Mouse (Mus musculus) forebrain, embryonic 10.5 days (tissue): ENCODE results near the gene Uggt2. TPM values are rescaled to one million over a fixed set of nuclear protein-coding genes. Genes with fewer than 3 reads are reported as not detected.

Experiments used
- DNase-seq: peaks from one replicate; pipeline ENCODE4 v3.0.0-alpha.2; 2017; ENCODE audit warnings: low spot score; ENCODE audit errors: extremely low spot score
- H3K27ac ChIP-seq: fragments of 300-500 bp; sonication (generic); 2 replicates; pipeline ENCODE4 v1.5.1; 2016; ENCODE audit warnings: mild to moderate bottlenecking
- H3K27me3 ChIP-seq: fragments of 300-500 bp; sonication (generic); 2 replicates; pipeline ENCODE4 v1.6.1; 2016; ENCODE audit warnings: mild to moderate bottlenecking; ENCODE audit not compliant: poor library complexity, severe bottlenecking
- H3K36me3 ChIP-seq: fragments of 300-500 bp; sonication (generic); replicated peaks from 2 replicates; pipeline ENCODE4 v1.6.1; 2016; ENCODE audit warnings: mild to moderate bottlenecking, moderate library complexity
- H3K4me1 ChIP-seq: fragments of 300-500 bp; sonication (generic); 2 replicates; pipeline ENCODE4 v1.6.1; 2016
- H3K4me3 ChIP-seq: fragments of 300-500 bp; sonication (generic); 2 replicates; pipeline ENCODE4 v1.5.1; 2016; ENCODE audit warnings: mild to moderate bottlenecking, moderate library complexity
- H3K9me3 ChIP-seq: fragments of 300-500 bp; sonication (generic); 2 replicates; pipeline ENCODE4 v1.6.1; 2016; ENCODE audit warnings: mild to moderate bottlenecking, moderate library complexity
- WGBS: fragments of 180-500 bp; shearing (Covaris S2); methylation state at CpG from one replicate; pipeline ENCODE4 v1.1.7; 2016; 5-methylcytosine and 5-hydroxymethylcytosine counted together
- polyA plus RNA-seq: library from polyadenylated mRNA; unstranded; fragments of >200 nt; fragmentation: Nextera tagmentation; extraction: Ambion mirVana; gene quantifications from 2 replicates; pipeline ENCODE4 v1.2.1, GENCODE M21; 2016

Gene Uggt2
- polyA plus RNA-seq, 1 experiment from 2014 or later = 15.8 TPM

GRCm38 (mm10) chr14:118958010-118958409 is 141.2 kb downstream of the Uggt2 start:
- peaks cover 3% of the 10 kb centered on the region; the same call in 1 of the 2 replicates for H3K4me1 ChIP-seq
- no peak overlapping the region for H3K27ac ChIP-seq
- H3K4me3 ChIP-seq = no peak overlapping the region
- no peaks in the 10 kb centered on the region for H3K9me3 ChIP-seq
- H3K27me3 ChIP-seq = no peaks in the 10 kb centered on the region
- DNase-seq = no peak
- WGBS = 93% methylated on average over 3 of the region's 3 CpGs
- peaks cover 88% of the 10 kb centered on the region for H3K36me3 ChIP-seq

- Histone ChIP-seq H3K27ac (no peak overlapping the region), H3K27me3 (no peaks in the 10 kb centered on the region), H3K36me3 (peaks cover 34% of the 10 kb centered on the region), H3K4me1 (peaks cover 10% of the 10 kb centered on the region; the same call in 1 of the 2 replicates), H3K9me3 (no peaks in the 10 kb centered on the region), H3K4me3 (no peak overlapping the region)
- no peak for DNase-seq
- WGBS = 92% methylated on average over 9 of the region's 9 CpGs
Observed at GRCm38 (mm10) chr14:118951912-118952583, 147.2 kb downstream of the Uggt2 start.

GRCm38 (mm10) chr14:118948841-118949240 is 150.4 kb downstream of the Uggt2 start:
- Histone ChIP-seq H3K27me3 (no peaks in the 10 kb centered on the region), H3K4me1 (peaks cover 7% of the 10 kb centered on the region; the same call in 1 of the 2 replicates), H3K36me3 (peaks cover 10% of the 10 kb centered on the region), H3K9me3 (no peaks in the 10 kb centered on the region), H3K27ac (no peak overlapping the region), H3K4me3 (no peak overlapping the region)
- no peak for DNase-seq
- WGBS = 94% methylated on average over 1 of the region's 1 CpGs

GRCm38 (mm10) chr14:118944702-118945101 is 154.5 kb downstream of the Uggt2 start:
- DNase-seq = no peak
- Histone ChIP-seq H3K36me3 (no peaks in the 10 kb centered on the region), H3K4me3 (no peak overlapping the region), H3K9me3 (no peaks in the 10 kb centered on the region), H3K27me3 (no peaks in the 10 kb centered on the region), H3K4me1 (peaks cover 15% of the 10 kb centered on the region), H3K27ac (no peak overlapping the region)
- WGBS = 85% methylated on average over 2 of the region's 2 CpGs

- WGBS = 37% methylated on average over 12 of the region's 12 CpGs
- H3K4me3 ChIP-seq = no peak overlapping the region
- H3K27me3 ChIP-seq = no peaks in the 10 kb centered on the region
- H3K27ac ChIP-seq = peak overlapping the region; percentile 58; the same call in 1 of the 2 replicates
- H3K36me3 ChIP-seq = no peaks in the 10 kb centered on the region
- H3K4me1 ChIP-seq = peaks cover 32% of the 10 kb centered on the region
- no peaks in the 10 kb centered on the region for H3K9me3 ChIP-seq
- no peak for DNase-seq
Observed at GRCm38 (mm10) chr14:118942076-118942475, 157.2 kb downstream of the Uggt2 start.

- Histone ChIP-seq H3K27ac (no peak overlapping the region), H3K4me1 (peaks cover 40% of the 10 kb centered on the region), H3K27me3 (peaks cover 10% of the 10 kb centered on the region), H3K9me3 (no peaks in the 10 kb centered on the region), H3K4me3 (no peak overlapping the region), H3K36me3 (no peaks in the 10 kb centered on the region)
- WGBS = 74% methylated on average over 4 of the region's 4 CpGs
- DNase-seq = no peak
Observed at GRCm38 (mm10) chr14:118940796-118941495, 158.3 kb downstream of the Uggt2 start.

GRCm38 (mm10) chr14:118938551-118938950 is 160.7 kb downstream of the Uggt2 start:
- Histone ChIP-seq H3K36me3 (no peaks in the 10 kb centered on the region), H3K27me3 (peaks cover 20% of the 10 kb centered on the region), H3K9me3 (no peaks in the 10 kb centered on the region), H3K4me1 (peaks cover 40% of the 10 kb centered on the region), H3K4me3 (peak overlapping the region; percentile 99), H3K27ac (peak overlapping the region; percentile 96)
- WGBS = 1% methylated on average over 7 of the region's 7 CpGs
- DNase-seq = no peak

- DNase-seq = peak; percentile 100
- peaks cover 20% of the 10 kb centered on the region for H3K27me3 ChIP-seq
- under 1% methylated on average over 123 of the region's 124 CpGs for WGBS
- no peaks in the 10 kb centered on the region for H3K9me3 ChIP-seq
- no peaks in the 10 kb centered on the region for H3K36me3 ChIP-seq
- peak within 1 kb of the TSS; percentile 99 for H3K4me3 ChIP-seq
- H3K4me1 ChIP-seq = peaks cover 47% of the 10 kb centered on the region
- H3K27ac ChIP-seq = peak within 1 kb of the TSS; percentile 96
Observed at GRCm38 (mm10) chr14:118937533-118938492, 161.4 kb downstream of the Uggt2 start, which contains the start of gene Dnajc3. Dnajc3 (plus strand) TSS chr14:118937976.

- Histone ChIP-seq H3K27me3 (peaks cover 20% of the 10 kb centered on the region), H3K27ac (peak overlapping the region; percentile 96), H3K9me3 (no peaks in the 10 kb centered on the region), H3K4me3 (peak overlapping the region; percentile 99), H3K36me3 (no peaks in the 10 kb centered on the region), H3K4me1 (peaks cover 52% of the 10 kb centered on the region)
- no peak for DNase-seq
- 29% methylated on average over 4 of the region's 4 CpGs for WGBS
Observed at GRCm38 (mm10) chr14:118936952-118937351, 162.3 kb downstream of the Uggt2 start.

GRCm38 (mm10) chr14:118936236-118936635 is 163.0 kb downstream of the Uggt2 start:
- Histone ChIP-seq H3K27ac (no peak overlapping the region), H3K27me3 (peaks cover 20% of the 10 kb centered on the region), H3K4me3 (no peak overlapping the region), H3K9me3 (no peaks in the 10 kb centered on the region), H3K36me3 (no peaks in the 10 kb centered on the region), H3K4me1 (peaks cover 49% of the 10 kb centered on the region)
- DNase-seq = no peak
- WGBS = 65% methylated on average over 3 of the region's 3 CpGs
